Mouse (Mus musculus): ENCODE results near the gene Lztfl1.
"Not testable (repeated sequence)": the region's sequence is repeated elsewhere in the genome, so short reads cannot be mapped to it uniquely, and the experiment has no call there.

The Lztfl1 gene

DNA sequence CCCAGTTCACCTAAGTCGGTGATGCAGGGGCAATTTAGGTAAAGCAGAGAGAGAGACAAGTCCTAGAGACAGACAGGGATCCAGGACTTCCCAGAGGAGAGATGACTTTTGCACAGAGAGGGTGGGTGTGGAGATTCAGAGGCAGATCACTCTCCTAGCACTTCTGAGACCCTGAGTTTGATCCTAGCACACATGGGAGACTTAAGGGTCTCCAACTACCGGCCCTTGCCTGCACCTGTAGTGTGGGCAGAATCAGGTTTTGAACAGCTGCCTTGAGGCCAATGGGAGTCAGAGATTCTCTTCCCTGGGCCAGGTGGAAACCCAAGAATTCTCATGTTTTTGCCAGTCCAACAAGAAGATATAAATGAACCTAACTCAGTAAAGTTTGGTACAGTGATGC lies 38.3 kb downstream of the Lztfl1 start:
- no peak for DNase-seq (ENCODE audit: low spot score in 2 of 2)

DNA sequence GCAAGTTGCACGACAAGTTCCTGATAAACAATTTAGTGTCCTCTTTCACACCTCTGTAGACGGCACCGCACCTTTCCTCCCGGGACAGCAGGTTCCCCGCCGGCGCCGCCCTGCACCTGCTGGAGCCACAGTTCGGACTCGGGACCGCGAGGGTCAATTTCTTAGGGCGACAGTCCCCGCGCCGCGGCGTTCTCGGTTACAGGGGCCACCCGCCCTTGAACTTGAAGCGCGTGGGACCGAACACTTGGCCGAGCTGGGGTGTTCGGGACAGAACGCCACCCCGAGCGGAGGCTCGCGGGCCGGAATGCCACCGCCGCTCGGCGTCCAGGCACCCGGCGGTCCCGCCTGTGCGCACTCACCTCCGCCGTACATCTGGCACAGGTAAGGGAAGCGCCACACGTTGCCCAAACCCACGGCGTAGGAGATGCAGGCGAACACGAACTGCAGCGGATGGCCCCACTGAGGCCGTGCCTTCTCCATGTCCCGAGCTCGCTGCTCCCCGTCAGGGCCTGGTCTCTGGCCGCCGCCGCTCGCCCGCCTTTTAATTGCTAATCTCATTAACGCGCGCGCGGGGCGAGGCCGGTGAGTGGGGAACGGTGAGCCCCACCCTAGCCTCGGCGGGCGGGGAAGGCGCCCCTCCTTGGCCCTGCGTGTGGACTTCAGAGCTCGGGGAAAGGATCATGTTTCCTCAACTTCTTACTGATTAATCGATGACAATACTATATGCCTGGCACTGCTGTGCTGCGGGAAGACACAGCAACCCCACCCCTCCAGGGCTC lies 39.0 kb downstream of the Lztfl1 start, which contains the start of the genes Ccr9 and Slc6a20a:
TSS of gene Ccr9 (plus strand) at position 113 of the 779 bp plus-strand sequence.
TSS of gene Slc6a20a (minus strand) at position 559 of the 779 bp plus-strand sequence.
- DNase-seq (ENCODE audit: low spot score in 2 of 2), result no peak

DNA sequence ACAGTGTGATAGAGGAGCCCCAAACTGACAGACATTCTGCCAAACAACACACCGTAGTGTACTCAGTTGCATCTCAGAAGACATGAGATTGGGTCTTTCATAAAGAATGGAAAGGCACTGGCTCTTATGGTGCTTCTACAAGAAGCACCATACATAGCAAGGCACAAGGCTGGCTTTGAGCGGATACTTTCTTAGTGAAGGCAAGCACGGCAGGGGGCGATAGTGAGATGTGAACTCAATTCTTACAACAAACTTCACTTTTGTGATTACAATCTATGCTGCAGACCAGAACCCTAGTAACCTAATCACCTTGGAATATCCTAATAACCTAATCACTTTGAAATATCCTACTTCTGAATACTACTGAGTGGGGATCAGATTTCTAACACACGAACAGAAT lies 51.9 kb downstream of the Lztfl1 start:
- DNase-seq (ENCODE audit: low spot score in 2 of 2), result peak in 1 of 2 experiments; percentile 35

- DNase-seq (ENCODE audit: low spot score in 2 of 2), result not testable (repeated sequence)
These were observed 57.4 kb downstream of the Lztfl1 start for GRCm38 (mm10) chr9:123659986-123660676.

DNA sequence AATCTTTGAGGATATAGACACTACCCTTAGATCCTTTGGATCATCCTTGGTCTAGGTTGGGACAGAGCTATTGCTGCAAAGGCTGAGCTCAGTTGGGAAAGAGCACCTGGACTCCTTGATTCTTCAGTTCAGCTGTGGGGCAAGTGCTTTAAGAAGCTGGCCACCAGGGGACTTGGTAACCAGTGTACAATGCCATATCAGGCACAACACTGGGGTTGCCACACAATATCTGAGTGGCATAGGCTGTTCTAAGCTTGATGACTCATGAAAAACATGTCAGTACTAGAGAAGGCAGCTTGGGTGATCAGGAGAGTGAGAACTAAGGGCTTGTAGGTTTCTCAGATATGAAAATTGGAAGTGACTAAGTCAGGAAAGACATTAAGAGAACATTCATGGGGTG lies 58.5 kb downstream of the Lztfl1 start:
- no peak for DNase-seq (ENCODE audit: low spot score in 2 of 2)

DNA sequence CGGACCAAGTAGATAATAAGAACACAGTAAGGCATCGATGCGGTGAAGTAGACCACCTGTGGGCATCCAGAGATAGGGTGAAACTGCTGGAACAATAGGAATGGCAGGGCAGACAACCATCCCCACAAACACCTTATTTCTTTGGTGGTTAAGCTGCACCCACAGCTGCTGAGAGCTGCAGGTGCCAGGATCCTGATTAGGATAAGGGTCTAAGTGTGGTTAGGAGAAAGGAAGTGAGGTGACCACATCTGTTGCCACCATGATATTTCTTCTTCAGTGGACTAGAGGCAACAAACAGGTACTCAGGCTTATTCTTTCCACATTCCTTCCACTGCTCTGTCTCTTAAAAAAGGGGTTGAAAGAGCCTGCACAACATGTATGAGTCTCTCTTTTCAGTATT lies 60.0 kb downstream of the Lztfl1 start:
- DNase-seq (ENCODE audit: low spot score in 2 of 2), result no peak

- DNase-seq (ENCODE audit: low spot score in 2 of 2), result no peak
These were observed 66.1 kb downstream of the Lztfl1 start for GRCm38 (mm10) chr9:123651369-123651768.

- DNase-seq (ENCODE audit: low spot score in 2 of 2), result no peak
These were observed 67.5 kb downstream of the Lztfl1 start for GRCm38 (mm10) chr9:123649785-123650511.

Data from right cerebral cortex, postnatal 10 days (tissue).